Mouse (Mus musculus) spleen, adult 2 months (tissue): ENCODE measurements around the gene Qtrt2.

Experiments used
- CTCF ChIP-seq: fragments of 200-500 bp; IDR thresholded peaks from 2 replicates; pipeline ENCODE4 v1.5.1; 2011; ENCODE audit warnings: mild to moderate bottlenecking, inconsistent platforms; ENCODE audit not compliant: insufficient read depth, insufficient read length, insufficient replicate concordance; ENCODE audit errors: extremely low read depth
- POLR2A ChIP-seq: fragments of 200-500 bp; IDR thresholded peaks from 2 replicates; pipeline ENCODE4 v1.6.1; 2011; ENCODE audit warnings: low read depth, low read length, inconsistent platforms

GRCm38 (mm10) chr16:43932319-43932718 is 5.7 kb upstream of the Qtrt2 start:
- no peak for TF ChIP-seq POLR2A
- TF ChIP-seq CTCF, result no peak
